Mouse (Mus musculus): ENCODE results near the gene Elf1. TPM values are rescaled to one million over a fixed set of nuclear protein-coding genes. Genes with fewer than 3 reads are reported as not detected.

Elf1 gene
- total and polyA plus RNA-seq, 3 experiments: 21.5 to 43.1 (median 24.2) TPM

DNA sequence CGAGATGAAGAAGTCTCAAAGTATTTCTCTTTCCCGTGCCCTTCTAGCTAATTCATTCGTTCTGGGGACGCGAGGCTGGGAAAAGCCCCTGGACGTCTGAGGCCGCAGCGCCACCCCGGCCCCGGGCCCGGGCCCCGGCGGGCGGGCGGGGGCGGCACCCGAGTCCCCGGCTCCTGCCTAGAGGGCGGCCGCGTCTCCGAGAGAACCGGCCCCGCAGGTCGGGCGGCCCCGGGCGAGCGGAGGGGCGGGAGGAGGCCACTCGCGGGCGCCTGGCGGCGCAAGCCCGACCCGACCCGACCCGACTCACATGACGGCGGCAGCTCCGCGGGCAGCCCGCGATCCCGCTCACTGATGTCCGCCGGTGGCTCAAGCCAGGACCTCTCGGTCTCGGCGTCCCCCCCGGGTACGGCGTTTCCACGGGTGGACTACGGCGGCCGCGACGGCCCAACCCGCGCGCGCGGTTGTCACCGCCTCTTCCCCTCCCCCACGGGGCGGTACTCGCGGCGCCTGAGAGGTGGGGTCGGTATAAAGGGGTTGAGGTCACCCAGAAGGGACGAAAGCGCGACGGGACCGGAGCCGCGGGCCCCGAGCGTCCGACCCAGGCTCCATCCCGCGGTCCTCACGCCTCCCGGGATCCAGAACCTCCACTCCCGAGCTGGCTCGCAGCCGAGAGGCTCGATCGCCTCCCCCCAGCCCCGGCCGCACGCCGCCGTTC is at the start of gene Elf1 (continued):
- TF ChIP-seq NRF1 (IDR thresholded peaks at IDR 0.05; ENCODE audit: insufficient read depth, low read depth, low read length, poor library complexity, severe bottlenecking): no peak
- TF ChIP-seq MXI1 (IDR thresholded peaks at IDR 0.05; ENCODE audit: low read depth, low read length): peak; percentile 61; the same call in 1 of the 2 replicates
- no peak for TF ChIP-seq CHD1 (IDR thresholded peaks at IDR 0.05; ENCODE audit: low read depth, low read length)
- no peak for TF ChIP-seq RAD21 (IDR thresholded peaks at IDR 0.05; ENCODE audit: low read depth, low read length)

DNA sequence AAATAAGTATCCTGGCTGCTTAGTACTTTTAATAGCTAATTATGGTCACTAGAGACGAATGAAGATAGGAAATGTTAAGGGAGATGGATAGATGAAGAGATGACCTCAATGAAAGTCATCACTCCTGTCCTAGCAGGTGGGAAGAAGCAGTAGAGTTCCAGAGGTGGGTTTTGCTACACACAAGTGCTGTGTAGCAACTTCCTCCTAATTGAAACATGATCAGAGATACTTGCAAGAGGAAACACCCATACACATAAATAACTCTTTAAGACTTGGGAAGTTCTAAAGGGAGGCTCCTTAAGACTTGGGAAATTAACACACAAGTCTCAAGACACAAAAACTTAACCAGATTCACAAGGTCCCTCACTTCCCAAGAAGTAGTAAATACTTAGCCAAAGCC is 46.9 kb upstream of the Elf1 start:
- Histone ChIP-seq H3K4me1 (ENCODE audit: control insufficient read depth in 1 of 2, insufficient read depth in 2 of 2, low read length in 2 of 2) (peaks cover 0 to 6% of the 10 kb centered on the region in 2 experiments; a peak in 2 of 4 replicates), H3K36me3 (ENCODE audit: control insufficient read depth in 1 of 2, insufficient read depth in 2 of 2, low read length in 2 of 2) (peaks cover 0 to 6% of the 10 kb centered on the region in 2 experiments; a peak in 2 of 4 replicates), H3K27me3 (ENCODE audit: control insufficient read depth in 1 of 2, insufficient read depth in 2 of 2, low read length in 2 of 2) (no peaks in the 10 kb centered on the region), H3K9me3 (replicated peaks; ENCODE audit: insufficient read depth, low read length) (no peaks in the 10 kb centered on the region), H3K9ac (ENCODE audit: control insufficient read depth, low read depth, low read length, poor library complexity, severe bottlenecking) (no peak overlapping the region), H3K79me2 (ENCODE audit: control insufficient read depth, insufficient read depth, low read length, poor library complexity) (no peaks in the 10 kb centered on the region), H3K27ac (ENCODE audit: control insufficient read depth, low read depth, low read length) (no peak overlapping the region), H3K4me3 (ENCODE audit: control insufficient read depth in 1 of 2, insufficient read depth in 1 of 2, low read depth in 2 of 2, low read length in 2 of 2) (no peak overlapping the region)
- DNase-seq (ENCODE audit: low read depth, low spot score): no peak
- no peak for TF ChIP-seq SMC3 (IDR thresholded peaks at IDR 0.05; ENCODE audit: low read depth, low read length)
- TF ChIP-seq MYC (IDR thresholded peaks at IDR 0.05; ENCODE audit: low read depth, low read length): no peak
- TF ChIP-seq JUND (IDR thresholded peaks at IDR 0.05; ENCODE audit: low read depth, low read length): no peak
- TF ChIP-seq ETS1 (IDR thresholded peaks at IDR 0.05; ENCODE audit: low read depth, low read length): no peak
- no peak for TF ChIP-seq TAL1 (IDR thresholded peaks at IDR 0.05; ENCODE audit: low read length)
- no peak for TF ChIP-seq BHLHE40 (IDR thresholded peaks at IDR 0.05; ENCODE audit: borderline replicate concordance, low read depth, low read length)
- no peak for TF ChIP-seq MXI1 (IDR thresholded peaks at IDR 0.05; ENCODE audit: low read depth, low read length)
- no peak for TF ChIP-seq ZC3H11A (IDR thresholded peaks at IDR 0.05; ENCODE audit: low read depth, low read length)
- no peak for TF ChIP-seq POLR2AphosphoS5 (IDR thresholded peaks at IDR 0.05; ENCODE audit: borderline replicate concordance, low read depth, low read length)
- no peak for TF ChIP-seq CHD2 (IDR thresholded peaks at IDR 0.05; ENCODE audit: low read length)
- TF ChIP-seq ZNF384 (IDR thresholded peaks at IDR 0.05; ENCODE audit: low read depth, low read length): no peak

DNA sequence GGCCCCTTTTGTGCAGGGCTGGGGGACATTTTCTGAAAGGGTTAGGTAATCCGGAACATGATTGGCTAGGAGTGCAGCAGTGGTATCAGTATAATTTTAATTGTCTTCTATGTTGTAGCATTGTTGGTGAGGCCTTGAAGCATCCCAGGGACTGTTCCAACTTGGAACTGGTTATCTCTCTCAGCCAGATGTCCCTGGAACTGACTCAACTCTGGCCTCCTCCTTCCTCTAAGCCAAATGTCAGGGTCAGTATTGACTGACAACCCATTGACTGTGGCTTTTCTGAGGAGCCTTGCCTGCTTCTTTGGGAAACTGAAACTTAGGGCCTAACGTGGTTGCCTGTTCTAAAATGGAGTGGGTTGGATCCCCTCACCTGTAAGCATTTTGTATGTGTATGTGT is 40.3 kb upstream of the Elf1 start:
- TF ChIP-seq KAT2A (conservative IDR thresholded peaks at IDR 0.05; ENCODE audit: low read depth, low read length) (no peak), TAL1 (IDR thresholded peaks at IDR 0.05; ENCODE audit: low read length) (peak; percentile 61), CTCF (IDR thresholded peaks at IDR 0.05 in 2 of 3, conservative IDR thresholded peaks at IDR 0.05 in 1 of 3; ENCODE audit: control insufficient read depth in 1 of 3, insufficient read depth in 1 of 3, low read depth in 2 of 3, low read length in 3 of 3, poor library complexity in 1 of 3, severe bottlenecking in 1 of 3) (no peak), ETS1 (IDR thresholded peaks at IDR 0.05; ENCODE audit: low read depth, low read length) (no peak), POLR2AphosphoS5 (IDR thresholded peaks at IDR 0.05; ENCODE audit: borderline replicate concordance, low read depth, low read length) (no peak), CHD1 (IDR thresholded peaks at IDR 0.05; ENCODE audit: low read depth, low read length) (no peak), MAX (IDR thresholded peaks at IDR 0.05; ENCODE audit: low read length) (no peak), ZKSCAN1 (IDR thresholded peaks at IDR 0.05; ENCODE audit: low read depth, low read length) (no peak)
- peaks cover 0 to 4% of the 10 kb centered on the region in 2 experiments; a peak in 1 of 4 replicates for H3K4me1 ChIP-seq (ENCODE audit: control insufficient read depth in 1 of 2, insufficient read depth in 2 of 2, low read length in 2 of 2)
- no peak overlapping the region for H3K4me3 ChIP-seq (ENCODE audit: control insufficient read depth in 1 of 2, insufficient read depth in 1 of 2, low read depth in 2 of 2, low read length in 2 of 2)
- no peaks in the 10 kb centered on the region for H3K27me3 ChIP-seq (ENCODE audit: control insufficient read depth in 1 of 2, insufficient read depth in 2 of 2, low read length in 2 of 2)
- H3K9ac ChIP-seq (ENCODE audit: control insufficient read depth, low read depth, low read length, poor library complexity, severe bottlenecking): no peak overlapping the region
- no peak overlapping the region for H3K27ac ChIP-seq (ENCODE audit: control insufficient read depth, low read depth, low read length)
- peak; percentile 37 for DNase-seq (ENCODE audit: low read depth, low spot score)
- no peaks in the 10 kb centered on the region for H3K9me3 ChIP-seq (replicated peaks; ENCODE audit: insufficient read depth, low read length)
- peaks cover 0 to 6% of the 10 kb centered on the region in 2 experiments; a peak in 1 of 4 replicates for H3K36me3 ChIP-seq (ENCODE audit: control insufficient read depth in 1 of 2, insufficient read depth in 2 of 2, low read length in 2 of 2)
- no peaks in the 10 kb centered on the region for H3K79me2 ChIP-seq (ENCODE audit: control insufficient read depth, insufficient read depth, low read length, poor library complexity)

Data from MEL (cell line).